Mouse (Mus musculus) activated CD4-positive, CD25-positive, alpha-beta regulatory T cell (primary cell): ENCODE data around the gene Cd72. TPM values are rescaled to one million over a fixed set of nuclear protein-coding genes. Genes with fewer than 3 reads are reported as not detected.

Experiments
- polyA plus RNA-seq, 2 experiments: library from polyadenylated mRNA; unstranded; fragments of 100-300 nt; shearing (Covaris generic); gene quantifications; one replicate each; pipeline ENCODE4 v1.2.1; 2017

The Cd72 gene
- polyA plus RNA-seq: 10 to 100 TPM; 14.2 to 27.3 TPM

DNA sequence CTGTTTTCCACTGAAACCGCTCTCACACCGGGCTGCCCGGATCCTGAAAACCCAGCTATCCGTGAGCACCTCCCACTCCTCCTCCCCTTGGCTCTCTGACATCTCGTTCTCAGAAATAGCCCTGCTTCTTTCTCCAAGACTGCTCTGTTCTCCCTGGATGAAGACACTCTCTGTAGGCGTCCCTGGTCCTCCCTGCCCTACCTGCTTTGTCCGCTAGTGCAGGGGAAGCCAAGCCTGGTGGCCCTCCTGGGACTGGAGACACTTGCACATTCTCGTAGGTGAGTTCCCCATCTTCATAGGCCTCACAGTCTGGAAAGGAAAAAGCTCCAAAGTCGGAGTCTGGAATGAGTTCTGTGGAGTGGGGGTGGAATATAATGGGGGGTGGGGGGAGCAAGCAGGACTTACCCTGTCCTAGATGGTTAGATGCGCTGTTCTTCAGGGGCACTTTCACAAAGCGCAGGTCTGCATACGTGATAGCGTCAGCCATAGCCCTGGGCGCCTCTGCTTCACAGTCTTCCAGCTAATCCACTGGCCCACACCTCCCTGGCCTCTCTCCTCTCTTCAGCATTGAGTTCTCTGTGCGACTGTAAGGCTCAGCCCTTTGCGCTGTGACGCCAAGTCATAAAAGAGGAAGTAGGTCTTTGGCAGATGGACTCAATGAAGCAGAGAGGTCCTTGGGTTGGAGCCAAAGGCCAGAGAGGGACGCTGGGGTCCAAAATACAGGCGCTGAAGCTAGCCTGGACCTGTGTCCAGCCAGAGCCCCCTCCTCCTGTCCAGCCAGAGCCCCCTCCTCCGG lies at the start of gene Cd72:
Gene Cd72 (minus strand): TSS at position 588 of the 796 bp plus-strand sequence.

DNA sequence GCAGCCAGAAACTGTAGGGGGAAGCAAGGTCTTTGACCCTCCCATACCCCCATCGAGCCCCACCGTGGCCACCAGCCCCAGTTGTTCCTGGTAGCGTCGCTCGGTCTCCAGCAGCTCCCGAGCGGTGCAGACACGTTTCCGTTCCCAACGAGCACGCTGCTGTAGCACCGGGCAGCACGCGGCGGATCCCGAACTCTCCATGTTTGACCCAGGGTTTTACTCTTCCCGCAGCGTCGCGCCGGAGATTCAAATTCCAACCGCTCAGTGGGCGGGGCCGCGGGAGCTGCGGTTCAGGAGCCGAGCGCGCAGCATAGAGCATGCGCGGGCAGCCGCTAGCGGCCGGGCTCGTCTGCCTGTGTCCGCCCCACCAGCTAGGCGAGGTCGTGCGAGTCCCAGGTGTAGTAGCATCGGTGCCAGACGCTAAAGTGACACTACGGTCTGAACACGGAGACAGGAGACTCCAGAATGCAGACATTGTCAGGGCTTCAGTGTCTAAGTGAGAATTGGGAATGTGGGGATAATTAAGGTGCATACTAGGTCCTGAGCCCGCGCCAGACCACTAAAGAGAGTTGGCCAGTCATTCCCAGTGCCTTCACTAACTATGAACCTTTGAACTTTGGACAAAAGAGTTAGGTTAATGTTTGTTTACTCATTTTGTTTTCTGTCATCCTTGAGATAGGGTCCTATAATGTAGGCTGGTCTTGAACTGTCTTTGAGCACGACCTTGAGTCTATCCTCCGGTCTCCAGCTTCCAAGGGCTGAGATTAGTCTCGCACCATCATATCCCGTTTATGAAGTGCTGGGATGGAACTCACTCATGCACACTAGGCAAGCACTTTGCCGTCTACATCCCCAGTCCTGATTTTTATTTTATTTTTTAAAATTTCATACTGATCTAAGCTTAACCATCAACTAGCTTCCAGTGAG lies 45.2 kb upstream of the Cd72 start, which contains the start of gene Arhgef39:
Gene Arhgef39 (minus strand): TSS at position 289 of the 927 bp plus-strand sequence.

DNA sequence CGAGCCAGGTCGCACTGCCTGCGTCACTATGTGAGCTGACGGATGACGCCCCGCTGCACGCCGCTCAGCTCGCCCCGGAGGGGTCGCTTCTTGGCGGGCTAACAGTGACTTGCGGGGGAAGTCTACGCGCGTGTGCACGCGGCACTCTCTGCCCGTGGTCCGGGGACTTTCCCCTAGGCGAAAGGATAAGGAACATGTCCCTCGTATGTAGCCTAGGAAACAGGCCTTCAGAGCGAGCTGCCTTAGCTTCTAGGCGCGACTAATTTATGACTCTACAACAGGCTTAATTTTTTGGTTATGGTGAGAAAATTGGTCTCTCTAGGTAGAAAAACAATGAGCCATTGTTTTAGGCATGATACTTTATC lies 38.4 kb upstream of the Cd72 start, which contains the start of gene Ccdc107:
Gene Ccdc107 (plus strand): TSS at position 80 of the 365 bp plus-strand sequence.

DNA sequence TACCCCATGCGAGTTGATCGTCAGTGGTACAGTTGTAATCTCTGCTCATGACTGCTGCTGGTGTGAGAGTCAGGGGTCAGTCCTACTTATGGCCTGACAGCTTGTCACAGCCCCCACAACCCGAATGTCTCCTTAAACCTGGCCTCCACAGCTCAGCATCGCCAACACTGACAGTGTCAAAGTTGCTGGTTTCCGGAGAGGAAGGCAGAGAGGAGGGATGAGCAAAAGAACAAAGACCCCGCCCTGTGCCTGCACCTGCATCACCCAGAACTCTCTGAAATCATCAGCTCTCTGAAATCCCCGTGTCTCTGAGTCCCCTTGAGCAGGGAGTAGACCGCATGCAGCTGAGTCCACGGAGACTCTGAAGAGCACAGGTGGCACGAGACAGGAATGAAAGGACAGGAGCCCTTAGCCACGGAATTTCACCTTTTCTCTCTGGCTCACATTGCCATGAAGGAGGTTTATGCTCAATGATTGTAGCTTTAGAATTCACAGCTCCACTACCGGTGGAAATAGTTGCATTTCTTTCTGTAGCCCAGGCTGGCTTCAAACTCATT lies 29.2 kb upstream of the Cd72 start, which contains the start of gene Sit1:
Gene Sit1 (minus strand): TSS at position 200 of the 557 bp plus-strand sequence.

DNA sequence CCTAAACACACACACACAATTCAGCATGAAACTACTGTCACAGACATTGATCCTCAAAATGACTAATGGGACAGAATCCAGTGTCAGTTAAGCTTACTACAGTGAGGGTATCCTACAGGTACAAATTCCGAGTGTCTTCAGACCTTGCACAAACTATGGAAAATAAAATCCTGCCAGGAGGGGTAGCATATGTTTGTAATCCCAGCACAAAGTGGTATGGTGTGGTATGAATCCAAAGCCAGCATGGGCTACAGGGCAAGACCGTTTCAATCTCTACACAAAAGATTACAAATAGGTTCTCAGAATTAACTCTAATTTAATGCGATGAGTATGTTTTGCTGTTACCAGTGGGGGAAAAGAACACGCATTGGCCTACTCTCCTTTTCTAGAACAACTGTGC lies 12.8 kb downstream of the Cd72 start, which contains the start of gene Tesk1:
Gene Tesk1 (plus strand): TSS at position 301 of the 400 bp plus-strand sequence.

DNA sequence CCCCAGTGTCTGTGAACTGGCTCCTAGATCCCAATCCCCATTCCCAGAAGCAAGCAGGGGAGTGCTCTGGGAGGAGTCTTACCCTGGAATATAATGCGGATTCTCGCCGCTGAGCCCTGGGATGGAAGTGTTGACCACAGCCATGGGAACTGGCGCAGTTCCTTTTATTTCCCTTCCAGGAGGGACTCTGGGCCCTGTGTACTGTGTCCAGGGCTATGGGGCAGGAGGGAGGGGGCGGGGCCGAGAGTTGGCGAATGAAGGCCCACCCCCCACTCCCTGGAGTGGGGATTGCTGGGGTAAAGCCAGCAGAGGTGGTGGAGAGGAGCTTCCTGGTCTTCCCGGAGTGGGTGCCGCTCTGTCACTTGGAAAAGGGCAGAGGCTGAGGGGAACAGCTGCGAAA lies 25.5 kb downstream of the Cd72 start, which contains the start of gene Fam166b:
Gene Fam166b (minus strand): TSS at position 189 of the 400 bp plus-strand sequence.

Other genes starting within 250 kb of the Cd72 start
- gene Atp8b5, start 187.5 kb downstream of the Cd72 start, polyA plus RNA-seq: not detected
- gene Rusc2, start 72.6 kb downstream of the Cd72 start, polyA plus RNA-seq: under 1 TPM in 1 of 2 experiments, not detected in 1; 0.96 TPM
- gene Fam166b, start 25.5 kb downstream of the Cd72 start, polyA plus RNA-seq: under 1 TPM in 1 of 2 experiments, not detected in 1; 0.12 TPM
- 10 to 100 TPM; 35.2 to 58.2 TPM for gene Tesk1, start 12.7 kb downstream of the Cd72 start, polyA plus RNA-seq
- 100 to 1,000 TPM; 151 to 176 TPM for gene Sit1, start 29.1 kb upstream of the Cd72 start, polyA plus RNA-seq
- gene Ccdc107, start 38.3 kb upstream of the Cd72 start, polyA plus RNA-seq: 10 to 100 TPM; 60.9 to 85.4 TPM
- gene Arhgef39, start 45.1 kb upstream of the Cd72 start, polyA plus RNA-seq: 1 to 10 TPM; 5.6 to 6.3 TPM
- gene Car9, start 52.3 kb upstream of the Cd72 start, polyA plus RNA-seq: under 1 TPM; 0.17 to 0.47 TPM
- gene Tpm2, start 69.1 kb upstream of the Cd72 start, polyA plus RNA-seq: under 1 TPM in 1 of 2 experiments, not detected in 1; 0.54 TPM
- 100 to 1,000 TPM in 1 of 2 experiments, 10 to 100 TPM in 1; 88.7 to 118 TPM for gene Creb3, start 107.7 kb upstream of the Cd72 start, polyA plus RNA-seq
- 100 to 1,000 TPM; 144 to 270 TPM for gene Tln1, start 108.1 kb upstream of the Cd72 start, polyA plus RNA-seq
- 10 to 100 TPM; 13.3 to 17.8 TPM for gene Rgp1, start 124.1 kb upstream of the Cd72 start, polyA plus RNA-seq
- gene Gba2, start 124.2 kb upstream of the Cd72 start, polyA plus RNA-seq: 10 to 100 TPM; 33.3 to 39.1 TPM
- gene Msmp, start 129.9 kb upstream of the Cd72 start, polyA plus RNA-seq: 1 to 10 TPM; 1.2 to 3.1 TPM
- gene Npr2, start 177.3 kb upstream of the Cd72 start, polyA plus RNA-seq: under 1 TPM in 1 of 2 experiments, not detected in 1; 0.18 TPM
- gene Spag8, start 199.0 kb upstream of the Cd72 start, polyA plus RNA-seq: under 1 TPM in 1 of 2 experiments, not detected in 1; 0.37 TPM
- 10 to 100 TPM; 57.3 to 78.0 TPM for gene Hint2, start 201.8 kb upstream of the Cd72 start, polyA plus RNA-seq
- 1 to 10 TPM in 1 of 2 experiments, under 1 TPM in 1; 0.26 to 1.6 TPM for gene Tmem8b, start 214.3 kb upstream of the Cd72 start, polyA plus RNA-seq
- gene Fam221b, start 214.5 kb upstream of the Cd72 start, polyA plus RNA-seq: 1 to 10 TPM; 1.2 to 1.3 TPM
- not detected for gene Olfr70, start 246.2 kb upstream of the Cd72 start, polyA plus RNA-seq